Mouse (Mus musculus): ENCODE data around the gene Fam171a2.

Fam171a2 gene

GRCm38 (mm10) chr11:102434816-102435705 lies 12.4 kb downstream of the Fam171a2 start:
- no peak for DNase-seq (ENCODE audit: low read depth, low spot score)

GRCm38 (mm10) chr11:102434406-102434805 lies 13.1 kb downstream of the Fam171a2 start:
- DNase-seq (ENCODE audit: low read depth, low spot score), result peak; percentile 79

GRCm38 (mm10) chr11:102433866-102434265 lies 13.6 kb downstream of the Fam171a2 start:
- DNase-seq (ENCODE audit: low read depth, low spot score), result no peak

GRCm38 (mm10) chr11:102432896-102433295 lies 14.6 kb downstream of the Fam171a2 start:
- DNase-seq (ENCODE audit: low read depth, low spot score), result no peak

- no peak for DNase-seq (ENCODE audit: low read depth, low spot score)
Observed at GRCm38 (mm10) chr11:102432115-102432843, 15.2 kb downstream of the Fam171a2 start.

- no peak for DNase-seq (ENCODE audit: low read depth, low spot score)
Observed at GRCm38 (mm10) chr11:102431728-102432114, 15.8 kb downstream of the Fam171a2 start.

- peak; percentile 78 for DNase-seq (ENCODE audit: low read depth, low spot score)
Observed at GRCm38 (mm10) chr11:102431018-102431645, 16.4 kb downstream of the Fam171a2 start.

- peak; percentile 83 for DNase-seq (ENCODE audit: low read depth, low spot score)
Observed at GRCm38 (mm10) chr11:102430121-102431017, 17.1 kb downstream of the Fam171a2 start, which contains the start of gene Grn. Grn (plus strand) TSS chr11:102430315.

- DNase-seq (ENCODE audit: low read depth, low spot score), result no peak
Observed at GRCm38 (mm10) chr11:102429551-102429950, 17.9 kb downstream of the Fam171a2 start.

- no peak for DNase-seq (ENCODE audit: low read depth, low spot score)
Observed at GRCm38 (mm10) chr11:102428981-102429540, 18.4 kb downstream of the Fam171a2 start.

GRCm38 (mm10) chr11:102425555-102426316 lies 21.7 kb downstream of the Fam171a2 start:
- DNase-seq (ENCODE audit: low read depth, low spot score), result no peak

GRCm38 (mm10) chr11:102424666-102425065 lies 22.8 kb downstream of the Fam171a2 start:
- DNase-seq (ENCODE audit: low read depth, low spot score), result no peak

GRCm38 (mm10) chr11:102421559-102421958 lies 25.9 kb downstream of the Fam171a2 start:
- no peak for DNase-seq (ENCODE audit: low read depth, low spot score)

GRCm38 (mm10) chr11:102418887-102419286 lies 28.6 kb downstream of the Fam171a2 start:
- no peak for DNase-seq (ENCODE audit: low read depth, low spot score)

GRCm38 (mm10) chr11:102417160-102417559 lies 30.3 kb downstream of the Fam171a2 start:
- no peak for DNase-seq (ENCODE audit: low read depth, low spot score)

- DNase-seq (ENCODE audit: low read depth, low spot score), result no peak
Observed at GRCm38 (mm10) chr11:102415034-102415802, 32.3 kb downstream of the Fam171a2 start.

- no peak for DNase-seq (ENCODE audit: low read depth, low spot score)
Observed at GRCm38 (mm10) chr11:102413059-102413458, 34.4 kb downstream of the Fam171a2 start.

- peak; percentile 82 for DNase-seq (ENCODE audit: low read depth, low spot score)
Observed at GRCm38 (mm10) chr11:102411704-102412103, 35.8 kb downstream of the Fam171a2 start.

- no peak for DNase-seq (ENCODE audit: low read depth, low spot score)
Observed at GRCm38 (mm10) chr11:102411061-102411460, 36.4 kb downstream of the Fam171a2 start.
